Mouse (Mus musculus) megakaryocyte, adult 5-6 weeks (primary cell): ENCODE data around the gene Ube2i. TPM values are rescaled to one million over a fixed set of nuclear protein-coding genes. Genes with fewer than 3 reads are reported as not detected.

Experiments
- ATAC-seq: 2 replicates; pipeline ENCODE4 v1.8.0; 2016; ENCODE audit warnings: mild to moderate bottlenecking, inconsistent platforms; ENCODE audit not compliant: poor library complexity, severe bottlenecking
- total RNA-seq, 2 experiments: library from RNA; stranded (forward) in 1 of 2; stranded (reverse) in 1 of 2; fragments of 153-499, 151-499 nt in 1 of 2; fragments of 221-1000, 200-1000 nt in 1 of 2; gene quantifications; 2 replicates each; pipeline versions ENCODE4 v1.2.3 to v1.2.4; 2015 to 2017

Ube2i gene
- total RNA-seq (2015): 270 and 309 TPM in 2 replicates
- total RNA-seq (2017): 214 and 226 TPM in 2 replicates

GRCm38 (mm10) chr17:25274571-25275346, at the start of gene Ube2i:
Gene Ube2i, minus strand, starts transcription at chr17:25274622.
- no peak for ATAC-seq

DNA sequence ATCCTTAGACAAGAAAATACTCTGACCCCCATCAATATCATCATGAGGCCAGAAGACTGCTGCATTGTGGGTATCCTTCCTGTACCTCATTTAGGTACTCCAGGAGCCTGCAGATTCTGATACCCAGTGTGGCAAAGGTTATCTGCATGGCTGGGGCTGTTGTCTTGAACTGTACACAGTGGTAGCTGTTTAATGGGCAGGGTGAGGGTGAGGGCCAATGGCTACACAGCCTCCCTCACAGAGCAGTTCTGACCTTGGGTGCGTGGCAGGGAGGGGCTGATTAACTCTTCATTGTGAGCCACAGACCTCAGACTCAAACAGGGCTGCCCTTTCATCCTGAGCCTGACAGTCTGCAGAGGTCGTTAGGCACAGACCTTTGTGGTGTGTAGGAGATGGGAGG, 48.5 kb upstream of the Ube2i start:
- ATAC-seq: no peak

- ATAC-seq: no peak
Measured at GRCm38 (mm10) chr17:25320819-25321218, 46.4 kb upstream of the Ube2i start.

- ATAC-seq: no peak
Measured at GRCm38 (mm10) chr17:25318354-25318753, 43.9 kb upstream of the Ube2i start, which contains the start of gene Prss29. Gene Prss29, plus strand, starts transcription at chr17:25318654.

- no peak for ATAC-seq
Measured at GRCm38 (mm10) chr17:25308346-25308745, 33.9 kb upstream of the Ube2i start, which contains the start of gene Prss28. Gene Prss28, plus strand, starts transcription at chr17:25308646.

- ATAC-seq: no peak
Measured at GRCm38 (mm10) chr17:25298094-25298493, 23.7 kb upstream of the Ube2i start, which contains the start of gene Prss34. Gene Prss34, plus strand, starts transcription at chr17:25298394.

DNA sequence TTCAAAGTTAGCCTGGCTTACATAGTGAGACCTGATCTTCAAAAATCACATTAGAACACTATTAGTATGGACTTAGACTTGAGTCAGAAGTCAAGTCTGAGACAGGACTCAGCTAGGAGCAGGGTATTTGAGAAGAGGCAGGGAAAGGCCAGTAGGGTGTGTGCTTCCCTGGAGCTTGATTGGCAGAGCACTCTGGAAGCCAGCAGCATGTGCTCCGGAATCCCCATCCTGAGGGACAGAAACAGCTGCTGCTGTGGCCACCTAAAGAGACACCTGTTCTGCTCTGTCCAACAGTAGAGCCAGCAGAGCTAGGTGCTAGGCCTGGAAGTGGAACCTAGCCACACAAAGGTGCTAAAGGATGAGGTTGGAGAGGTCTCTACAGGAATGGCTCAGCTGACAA, 19.7 kb upstream of the Ube2i start:
- ATAC-seq: no peak

DNA sequence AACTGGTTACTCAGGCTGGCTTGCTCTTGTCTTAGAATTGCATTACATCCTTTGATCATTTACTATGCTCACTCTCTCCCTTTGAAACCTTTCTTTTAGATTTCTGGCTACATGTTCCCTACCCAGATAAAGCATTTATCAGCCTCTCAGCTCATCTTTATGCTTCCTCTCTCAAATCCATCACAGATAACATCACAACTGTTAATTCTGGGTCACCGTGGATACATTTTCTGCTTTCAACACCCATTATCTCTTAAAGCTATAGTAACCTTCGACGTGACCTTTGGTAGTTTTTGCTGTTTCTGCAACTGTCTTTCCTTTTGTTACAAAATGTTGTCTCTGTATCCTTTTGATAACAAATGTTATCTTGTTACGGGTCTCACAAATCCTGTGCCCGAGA, 19.1 kb upstream of the Ube2i start:
- no peak for ATAC-seq

DNA sequence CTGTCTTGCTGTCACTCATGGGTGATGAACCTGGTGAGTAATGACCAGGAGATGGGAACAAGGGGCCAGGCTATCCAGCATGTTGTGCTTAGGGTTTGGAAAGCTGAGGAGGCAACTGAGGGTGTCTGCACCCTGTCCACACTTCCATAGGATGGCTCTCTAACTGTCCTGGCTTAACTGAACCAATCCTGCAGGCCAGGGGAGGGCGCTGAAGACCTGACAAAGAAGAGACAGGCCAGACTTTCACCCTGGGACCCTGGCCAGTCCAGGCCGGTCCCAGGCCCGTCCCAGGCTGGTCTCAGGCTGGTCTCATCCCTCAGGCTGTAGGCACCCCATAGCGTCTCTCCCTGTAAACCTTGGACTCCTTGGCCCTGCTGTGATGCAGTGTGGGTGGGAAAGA, 16.0 kb upstream of the Ube2i start:
- no peak for ATAC-seq

DNA sequence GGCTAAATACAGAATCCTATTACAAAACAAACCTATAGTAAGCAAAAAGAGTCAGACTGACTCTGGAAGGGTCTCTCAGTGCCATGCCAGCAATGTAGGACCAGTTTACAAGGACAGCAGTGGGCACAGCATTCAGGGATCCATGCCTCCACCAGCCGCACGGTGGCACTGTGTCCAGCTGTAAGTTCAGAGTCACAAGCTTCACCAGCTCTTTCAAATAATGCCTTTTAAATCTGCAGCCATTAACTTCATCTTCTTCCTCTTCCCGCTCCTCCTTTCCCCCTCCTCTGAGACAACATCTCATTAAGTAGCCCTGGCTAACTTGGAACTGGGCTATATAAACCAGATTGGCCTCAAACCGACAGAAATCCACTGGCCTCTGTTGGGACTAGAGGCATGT, 14.4 kb upstream of the Ube2i start:
- ATAC-seq: peak; percentile 67

DNA sequence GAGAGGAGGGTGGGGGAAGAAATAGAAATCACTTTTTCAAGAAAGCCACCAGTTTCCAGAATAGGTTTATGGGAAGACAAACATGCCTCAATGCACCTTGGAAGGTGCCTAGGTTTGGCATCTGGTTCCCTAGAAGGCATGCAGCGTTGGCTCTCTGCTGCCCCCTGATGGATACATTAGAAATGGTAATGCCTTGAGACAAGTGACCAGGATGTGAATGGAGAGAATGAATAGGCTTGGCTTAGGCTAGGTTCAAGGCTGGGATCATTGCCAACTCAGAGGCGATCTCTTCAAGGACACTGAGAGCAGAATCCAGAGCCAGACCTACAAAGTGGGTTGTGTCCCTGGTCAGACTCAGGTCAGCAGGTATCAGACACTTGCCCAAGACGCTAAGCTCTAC, 10.6 kb upstream of the Ube2i start:
- peak; percentile 86 for ATAC-seq

- peak; percentile 57 for ATAC-seq
Measured at GRCm38 (mm10) chr17:25282133-25282532, 7.7 kb upstream of the Ube2i start.

DNA sequence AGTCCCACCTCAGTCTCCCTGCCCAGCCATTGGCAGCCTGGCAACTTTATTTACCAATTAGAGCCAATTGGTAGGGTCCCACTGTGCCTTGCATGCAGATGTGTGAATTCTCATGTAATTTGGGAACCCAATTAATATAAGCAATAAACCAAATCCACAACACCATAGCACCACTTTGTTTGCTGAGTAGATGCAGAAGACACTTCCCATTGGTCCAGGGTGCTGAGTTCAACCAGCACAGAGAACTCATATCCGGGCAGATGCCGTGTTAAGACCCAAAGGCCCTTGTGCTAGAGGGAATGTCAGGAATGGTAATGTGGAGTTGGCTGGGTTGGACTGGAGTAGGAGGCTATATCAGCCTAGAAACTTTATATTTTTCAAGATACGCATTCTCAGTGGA, 1.4 kb upstream of the Ube2i start:
- no peak for ATAC-seq

GRCm38 (mm10) chr17:25273706-25274501, 518 bp downstream of the Ube2i start:
- peak; percentile 83 for ATAC-seq

DNA sequence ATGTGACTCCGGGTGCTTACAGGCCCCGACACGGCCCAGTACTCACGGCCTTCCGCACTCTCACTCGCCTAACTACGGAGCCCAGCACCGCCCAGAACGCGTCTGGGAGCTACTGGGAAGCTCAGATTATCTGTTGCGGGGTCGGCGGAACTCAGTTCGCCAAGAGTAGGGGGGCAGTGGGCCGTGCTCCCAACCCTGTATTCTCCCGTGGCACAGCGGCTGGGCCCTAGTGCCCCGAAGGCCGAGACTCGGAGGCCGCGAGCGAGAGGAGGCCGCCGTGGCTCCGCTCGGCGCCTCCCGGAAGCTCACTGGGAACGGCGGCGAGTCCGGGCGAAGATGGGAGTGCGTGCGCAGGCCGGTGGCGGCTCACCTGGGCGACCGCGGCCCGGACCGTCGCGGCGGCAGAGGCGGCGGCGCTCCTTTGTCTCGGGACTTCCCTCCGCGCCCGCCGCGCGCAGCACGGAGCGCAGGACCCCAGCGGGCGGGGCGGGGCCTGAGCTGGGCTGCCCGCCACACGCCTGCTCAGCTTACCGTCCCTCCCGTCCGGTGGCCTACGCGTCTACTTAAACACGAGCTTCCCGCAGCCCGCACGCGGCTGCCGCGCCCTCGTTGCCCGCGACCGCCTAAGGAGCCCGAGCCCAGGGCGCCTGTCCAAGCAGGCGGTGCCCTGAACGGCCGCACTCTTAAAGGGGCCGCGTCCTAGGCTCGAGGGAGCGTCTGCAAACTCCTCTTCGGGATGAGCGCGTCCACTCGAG, 1.3 kb downstream of the Ube2i start:
- peak; percentile 71 for ATAC-seq

DNA sequence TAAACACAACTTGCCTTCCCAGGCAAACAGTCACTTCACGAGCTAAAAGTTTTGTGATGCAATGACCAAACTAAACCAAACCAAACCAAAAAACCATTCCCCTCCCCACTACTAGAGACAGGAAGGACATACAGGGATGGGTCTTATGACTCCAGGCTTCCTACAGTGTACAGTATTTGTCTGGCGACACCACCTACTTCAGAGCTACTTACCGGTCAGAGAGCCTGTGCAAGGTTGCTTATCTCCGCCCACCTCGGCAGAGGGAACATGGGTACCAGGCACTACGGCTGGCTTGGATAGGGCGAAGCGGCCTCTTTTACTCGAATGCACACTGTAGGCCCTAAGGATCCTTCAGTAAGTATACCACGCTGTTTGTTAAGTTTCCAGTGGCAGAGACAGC, 2.1 kb downstream of the Ube2i start:
- ATAC-seq: no peak

DNA sequence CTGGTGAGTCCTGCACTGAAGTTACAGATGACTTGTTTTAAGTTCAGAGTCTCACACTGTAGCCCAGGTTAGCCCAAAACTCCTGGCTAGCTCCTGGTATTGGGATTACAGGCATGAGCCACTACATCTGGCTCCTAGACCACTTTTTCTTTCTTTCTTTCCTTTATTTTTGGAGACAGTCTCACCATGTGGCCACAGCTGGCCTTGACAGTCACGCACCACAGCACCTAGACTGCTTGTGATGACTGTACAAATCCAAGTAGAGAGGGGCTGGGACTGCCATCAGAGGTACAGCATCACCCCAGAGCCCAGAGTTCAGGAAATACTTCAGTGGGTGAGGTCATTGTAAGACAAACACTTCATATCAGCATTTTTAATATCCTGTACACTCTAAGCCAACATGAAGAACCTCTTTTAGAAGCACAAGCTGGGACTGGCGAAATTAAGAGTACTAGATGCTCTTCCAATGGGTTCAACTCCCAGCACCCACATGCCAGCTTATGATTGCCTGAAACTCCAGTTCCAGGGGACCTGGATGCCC, 3.6 kb downstream of the Ube2i start:
- no peak for ATAC-seq

DNA sequence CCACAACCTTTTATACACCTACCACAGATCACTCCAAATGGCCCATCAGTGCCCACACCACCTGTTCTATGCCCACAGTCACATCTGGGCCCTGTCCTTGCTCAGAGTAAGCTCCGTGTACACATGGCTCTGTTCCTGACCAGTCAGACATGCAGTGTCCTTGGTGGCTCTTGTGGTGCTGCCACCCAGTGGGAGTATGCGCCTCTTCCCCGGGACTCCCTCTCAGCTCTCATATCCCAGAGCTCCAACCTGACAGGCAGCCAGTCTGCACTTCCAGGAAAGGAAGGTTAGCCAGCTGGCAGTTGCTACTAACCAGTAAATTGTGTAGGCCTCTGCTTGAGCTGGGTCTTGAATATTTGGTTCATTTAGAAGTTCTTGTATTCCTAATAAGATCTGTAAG, 10.0 kb downstream of the Ube2i start:
- ATAC-seq: no peak

DNA sequence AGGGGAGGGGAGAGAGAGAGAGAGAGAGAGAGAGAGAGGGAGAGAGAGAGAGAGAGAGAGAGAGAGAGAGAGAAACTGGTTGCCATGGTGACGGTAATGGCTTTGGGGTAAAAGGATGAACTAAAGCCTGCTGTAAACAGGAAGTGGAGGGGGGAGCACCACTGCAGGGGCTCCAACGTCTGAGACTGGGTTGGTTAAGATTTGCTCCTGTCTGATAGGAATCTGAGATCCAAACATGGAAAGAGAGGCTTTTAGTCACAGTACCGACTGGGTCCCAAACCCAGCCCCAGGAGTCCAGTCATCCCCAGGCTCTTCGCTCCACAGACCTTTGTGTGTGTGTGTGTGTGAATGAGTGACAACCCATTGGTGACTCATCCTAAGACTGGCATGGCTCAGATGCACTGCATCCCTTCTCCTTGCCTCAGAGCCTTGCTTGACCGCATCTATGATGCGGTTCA, 16.6 kb downstream of the Ube2i start:
- ATAC-seq: no peak

- no peak for ATAC-seq
Measured at GRCm38 (mm10) chr17:25256140-25256754, 18.2 kb downstream of the Ube2i start, which contains the start of gene Baiap3. Gene Baiap3, minus strand, starts transcription at chr17:25256364.
